Mouse (Mus musculus) heart, adult 2 months (tissue): ENCODE measurements around the gene Tmem87b.

Experiments used
- CTCF ChIP-seq: fragments of 200-600 bp; IDR thresholded peaks from 2 replicates; pipeline ENCODE4 v1.8.1; 2022; ENCODE audit warnings: antibody characterized with exemption, mild to moderate bottlenecking, moderate library complexity
- EP300 ChIP-seq: fragments of 200-500 bp; IDR thresholded peaks from 2 replicates; pipeline ENCODE4 v1.6.1; 2011; ENCODE audit warnings: low read depth, low read length, control low read depth; ENCODE audit not compliant: insufficient read depth
- POLR2A ChIP-seq: fragments of 200-500 bp; IDR thresholded peaks from 2 replicates; pipeline ENCODE4 v1.6.1; 2011; ENCODE audit warnings: mild to moderate bottlenecking, low read depth, low read length, control low read depth; ENCODE audit not compliant: insufficient read depth

- TF ChIP-seq CTCF (peak; percentile 22; the same call in 1 of the 2 replicates), POLR2A (no peak), EP300 (no peak)
These were observed 72.9 kb downstream of the Tmem87b start for GRCm38 (mm10) chr2:128890661-128891335.
